Mouse (Mus musculus) intestine, postnatal 0 days (tissue): Measurements from ENCODE around the gene Kcns3. TPM values are rescaled to one million over a fixed set of nuclear protein-coding genes. Genes with fewer than 3 reads are reported as not detected.
"Not testable (repeated sequence)": the region's sequence is repeated elsewhere in the genome, so short reads cannot be mapped to it uniquely, and the experiment has no call there.

Experiments
- ATAC-seq: fragments of 200-750 bp; cut with Nextera tagmentation; 2 replicates; pipeline ENCODE4 v1.8.0; 2017; ENCODE audit warnings: mild to moderate bottlenecking, moderate TSS enrichment, moderate library complexity
- H3K27ac ChIP-seq: fragments of 300-500 bp; sonication (generic); 2 replicates; pipeline ENCODE4 v1.5.1; 2014; ENCODE audit warnings: mild to moderate bottlenecking, low read depth, low read length, moderate library complexity
- H3K27me3 ChIP-seq: fragments of 300-500 bp; sonication (generic); replicated peaks from 2 replicates; pipeline ENCODE4 v1.6.1; 2014; ENCODE audit warnings: low read length, mixed read lengths; ENCODE audit not compliant: control insufficient read depth, insufficient read depth
- H3K36me3 ChIP-seq: fragments of 300-500 bp; sonication (generic); 2 replicates; pipeline ENCODE4 v1.6.1; 2014; ENCODE audit warnings: mild to moderate bottlenecking, moderate library complexity; ENCODE audit not compliant: control insufficient read depth, insufficient read depth
- H3K4me1 ChIP-seq: fragments of 300-500 bp; sonication (generic); replicated peaks from 2 replicates; pipeline ENCODE4 v1.6.1; 2014; ENCODE audit warnings: antibody characterized with exemption, low read length, mixed read lengths; ENCODE audit not compliant: control insufficient read depth, insufficient read depth
- H3K4me2 ChIP-seq: fragments of 300-500 bp; sonication (generic); replicated peaks from 2 replicates; pipeline ENCODE4 v1.6.1; 2014; ENCODE audit warnings: low read depth, mild to moderate bottlenecking, moderate library complexity
- H3K4me3 ChIP-seq: fragments of 300-500 bp; sonication (generic); 2 replicates; pipeline ENCODE4 v1.5.1; 2014; ENCODE audit warnings: low read depth, low read length
- H3K9ac ChIP-seq: fragments of 300-500 bp; sonication (generic); 2 replicates; pipeline ENCODE4 v1.6.1; 2014; ENCODE audit warnings: mild to moderate bottlenecking, low read depth, low read length
- H3K9me3 ChIP-seq: fragments of 300-500 bp; sonication (generic); 2 replicates; pipeline ENCODE4 v1.6.1; 2016; ENCODE audit warnings: mixed run types; ENCODE audit not compliant: control insufficient read depth
- CTCF ChIP-seq: sonication (generic); IDR thresholded peaks from 2 replicates; pipeline ENCODE4 v1.5.1; 2016; ENCODE audit warnings: low read depth, mild to moderate bottlenecking, control low read depth, antibody characterized with exemption, moderate library complexity
- WGBS: fragments of 180-500 bp; shearing (Covaris S2); extraction: QIAGEN DNeasy Blood & Tissue Kit; methylation state at CpG from one replicate; pipeline ENCODE4 v1.1.7; 2014; 5-methylcytosine and 5-hydroxymethylcytosine counted together
- polyA plus RNA-seq: library from polyadenylated mRNA; unstranded; fragments of >200 nt; fragmentation: Nextera tagmentation; extraction: Ambion mirVana; gene quantifications from 2 replicates; pipeline ENCODE4 v1.2.1, GENCODE M21; 2015

Kcns3 gene
- polyA plus RNA-seq, 1 experiment from 2014 or later: 10.4 TPM

- H3K4me2 ChIP-seq: no peak overlapping the region
- 65% methylated on average over 3 of the region's 3 CpGs for WGBS
- no peak for TF ChIP-seq CTCF
- no peak overlapping the region for H3K9ac ChIP-seq
- H3K4me3 ChIP-seq: no peak overlapping the region
- H3K4me1 ChIP-seq: no peaks in the 10 kb centered on the region
- H3K27ac ChIP-seq: no peak overlapping the region
- no peaks in the 10 kb centered on the region for H3K27me3 ChIP-seq
- H3K36me3 ChIP-seq: no peaks in the 10 kb centered on the region
- H3K9me3 ChIP-seq: no peaks in the 10 kb centered on the region
- no peak for ATAC-seq
These were observed 49.3 kb downstream of the Kcns3 start for GRCm38 (mm10) chr12:11101565-11101964.

GRCm38 (mm10) chr12:11088626-11089372 lies 62.1 kb downstream of the Kcns3 start:
- Histone ChIP-seq H3K36me3 (peaks cover 8% of the 10 kb centered on the region; the same call in 1 of the 2 replicates), H3K27me3 (no peaks in the 10 kb centered on the region), H3K4me1 (no peaks in the 10 kb centered on the region), H3K4me3 (no peak overlapping the region), H3K4me2 (no peak overlapping the region), H3K9me3 (no peaks in the 10 kb centered on the region), H3K9ac (no peak overlapping the region), H3K27ac (no peak overlapping the region)
- no peak for TF ChIP-seq CTCF
- ATAC-seq: no peak
- 51% methylated on average over 5 of the region's 5 CpGs for WGBS

GRCm38 (mm10) chr12:11086866-11087265 lies 64.0 kb downstream of the Kcns3 start:
- no peaks in the 10 kb centered on the region for H3K27me3 ChIP-seq
- no peak overlapping the region for H3K9ac ChIP-seq
- no peak for ATAC-seq
- H3K4me3 ChIP-seq: no peak overlapping the region
- peaks cover 5% of the 10 kb centered on the region; the same call in 1 of the 2 replicates for H3K36me3 ChIP-seq
- H3K9me3 ChIP-seq: no peaks in the 10 kb centered on the region
- H3K4me2 ChIP-seq: no peak overlapping the region
- H3K4me1 ChIP-seq: no peaks in the 10 kb centered on the region
- H3K27ac ChIP-seq: no peak overlapping the region
- TF ChIP-seq CTCF: no peak
- 67% methylated on average over 5 of the region's 5 CpGs for WGBS

- H3K9me3 ChIP-seq: no peaks in the 10 kb centered on the region
- H3K36me3 ChIP-seq: no peaks in the 10 kb centered on the region
- no peak overlapping the region for H3K9ac ChIP-seq
- no peaks in the 10 kb centered on the region for H3K4me1 ChIP-seq
- ATAC-seq: no peak
- no peaks in the 10 kb centered on the region for H3K27me3 ChIP-seq
- H3K27ac ChIP-seq: no peak overlapping the region
- 87% methylated on average over 2 of the region's 2 CpGs for WGBS
- no peak overlapping the region for H3K4me2 ChIP-seq
- TF ChIP-seq CTCF: no peak
- H3K4me3 ChIP-seq: no peak overlapping the region
These were observed 79.8 kb downstream of the Kcns3 start for GRCm38 (mm10) chr12:11071079-11071478.

GRCm38 (mm10) chr12:11066865-11067264 lies 84.0 kb downstream of the Kcns3 start:
- no peaks in the 10 kb centered on the region for H3K36me3 ChIP-seq
- no peak overlapping the region for H3K4me3 ChIP-seq
- H3K9me3 ChIP-seq: no peaks in the 10 kb centered on the region
- H3K4me1 ChIP-seq: no peaks in the 10 kb centered on the region
- H3K27ac ChIP-seq: no peak overlapping the region
- H3K27me3 ChIP-seq: no peaks in the 10 kb centered on the region
- TF ChIP-seq CTCF: no peak
- no peak overlapping the region for H3K4me2 ChIP-seq
- no peak overlapping the region for H3K9ac ChIP-seq
- WGBS: 77% methylated on average over 2 of the region's 2 CpGs
- no peak for ATAC-seq

DNA sequence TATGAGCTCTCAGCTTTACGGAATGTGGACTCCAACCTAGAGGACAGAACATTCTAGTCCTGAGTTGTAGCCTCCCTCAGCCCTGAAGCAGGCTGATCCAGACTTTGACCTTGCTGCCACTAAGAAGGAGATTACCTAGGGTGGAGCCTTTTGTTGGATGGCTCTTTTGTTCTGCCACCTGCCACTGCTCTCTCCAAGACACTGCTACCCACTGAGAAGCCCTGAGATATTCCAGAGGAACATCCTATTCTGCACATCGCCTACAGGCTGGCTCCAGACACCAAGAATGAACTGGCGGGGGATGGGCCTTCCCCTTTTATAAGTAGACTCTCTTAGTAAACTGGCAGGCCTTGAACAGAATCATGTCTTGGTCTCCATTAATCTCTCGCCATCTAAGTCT lies 98.2 kb downstream of the Kcns3 start:
- 79% methylated on average over 4 of the region's 4 CpGs for WGBS
- not testable (repeated sequence) for H3K9ac ChIP-seq, H3K9me3 ChIP-seq, H3K4me3 ChIP-seq, H3K27me3 ChIP-seq, H3K4me2 ChIP-seq, H3K36me3 ChIP-seq, H3K4me1 ChIP-seq, H3K27ac ChIP-seq, ATAC-seq

- TF ChIP-seq CTCF: no peak
- Histone ChIP-seq H3K9me3 (no peaks in the 10 kb centered on the region), H3K27ac (no peak overlapping the region), H3K36me3 (no peaks in the 10 kb centered on the region), H3K4me1 (no peaks in the 10 kb centered on the region), H3K9ac (no peak overlapping the region), H3K4me3 (no peak overlapping the region), H3K4me2 (no peak overlapping the region), H3K27me3 (no peaks in the 10 kb centered on the region)
- no peak for ATAC-seq
These were observed 109.0 kb downstream of the Kcns3 start for GRCm38 (mm10) chr12:11041821-11042220.

Other genes starting within 250 kb of the Kcns3 start
- gene Msgn1, start 57.9 kb upstream of the Kcns3 start, polyA plus RNA-seq: not detected in 2 replicates
- 1.1 and 1.2 TPM in 2 replicates for gene Gen1, start 114.7 kb upstream of the Kcns3 start, polyA plus RNA-seq
- gene Smc6, start 114.8 kb upstream of the Kcns3 start, polyA plus RNA-seq: 71.1 and 73.6 TPM in 2 replicates